Mouse (Mus musculus): ENCODE results near the gene Ces1e.

Gene Ces1e

GRCm38 (mm10) chr8:93176593-93176992 lies 52.8 kb downstream of the Ces1e start:
- no peak for DNase-seq (ENCODE audit: low read depth, low spot score)

- no peak for DNase-seq (ENCODE audit: low read depth, low spot score)
These were observed 54.9 kb downstream of the Ces1e start for GRCm38 (mm10) chr8:93174554-93174953.

GRCm38 (mm10) chr8:93171846-93172590 lies 57.4 kb downstream of the Ces1e start:
- DNase-seq (ENCODE audit: low read depth, low spot score): no peak

- DNase-seq (ENCODE audit: low read depth, low spot score): no peak
These were observed 66.1 kb downstream of the Ces1e start for GRCm38 (mm10) chr8:93163363-93163762.

GRCm38 (mm10) chr8:93151401-93151800 lies 78.0 kb downstream of the Ces1e start:
- DNase-seq (ENCODE audit: low read depth, low spot score): no peak

Measured in A20 (cell line).